Mouse (Mus musculus) spleen, postnatal 4 days (tissue): ENCODE data around the gene Thg1l.

ENCODE experiments used
- DNase-seq, 2 experiments: peaks; one replicate each; pipeline ENCODE4 v3.0.0; 2022; ENCODE audit warnings: low spot score in 2 of 2

Thg1l gene

DNA sequence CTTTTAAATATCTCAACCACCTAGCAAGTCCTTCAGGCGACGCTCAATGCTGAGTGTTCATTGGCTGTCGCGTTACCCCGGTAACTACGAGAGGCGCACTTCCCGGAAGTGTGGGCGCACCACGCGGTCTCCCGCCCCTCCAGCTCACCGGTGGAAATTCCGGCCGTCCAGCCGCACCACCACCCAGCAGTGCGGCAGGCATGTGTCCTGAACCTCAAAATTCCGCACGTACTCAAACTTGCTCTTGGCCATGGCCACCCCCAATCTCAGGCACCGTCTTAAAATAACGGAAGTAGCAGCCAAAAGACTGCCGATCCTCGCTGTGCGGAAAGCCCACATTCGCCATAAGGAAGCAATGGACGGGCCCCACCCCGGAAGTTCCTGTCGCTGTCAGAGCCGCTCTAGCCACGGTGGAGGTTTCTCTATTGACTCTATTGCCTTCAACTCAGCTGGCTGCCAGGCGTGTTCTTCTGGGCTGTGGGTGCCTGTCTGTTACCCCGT is at the start of gene Thg1l:
Gene Thg1l (minus strand): TSS at position 368 of the 501 bp plus-strand sequence.
- DNase-seq, result peak; percentile 87 to 92

DNA sequence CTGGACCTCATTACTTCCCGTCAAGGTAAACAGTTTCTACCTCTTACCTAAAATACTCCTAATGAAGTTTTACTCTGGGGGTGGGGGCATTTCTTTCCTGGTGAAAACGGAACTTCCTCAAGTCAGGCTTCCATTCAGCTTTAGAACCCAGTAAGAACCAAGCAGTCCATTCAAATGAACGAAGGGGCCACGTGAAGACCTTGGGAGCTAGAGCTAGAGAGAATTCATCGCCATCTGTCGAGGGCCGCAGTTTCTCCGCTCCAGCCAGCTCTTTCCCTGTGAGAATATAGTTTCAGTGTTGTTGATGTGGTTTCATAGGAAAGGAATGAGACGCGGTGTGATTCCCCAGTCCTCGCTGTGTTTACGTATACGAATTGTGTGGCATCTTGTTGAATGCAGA is 36.8 kb upstream of the Thg1l start:
- DNase-seq, result no peak

DNA sequence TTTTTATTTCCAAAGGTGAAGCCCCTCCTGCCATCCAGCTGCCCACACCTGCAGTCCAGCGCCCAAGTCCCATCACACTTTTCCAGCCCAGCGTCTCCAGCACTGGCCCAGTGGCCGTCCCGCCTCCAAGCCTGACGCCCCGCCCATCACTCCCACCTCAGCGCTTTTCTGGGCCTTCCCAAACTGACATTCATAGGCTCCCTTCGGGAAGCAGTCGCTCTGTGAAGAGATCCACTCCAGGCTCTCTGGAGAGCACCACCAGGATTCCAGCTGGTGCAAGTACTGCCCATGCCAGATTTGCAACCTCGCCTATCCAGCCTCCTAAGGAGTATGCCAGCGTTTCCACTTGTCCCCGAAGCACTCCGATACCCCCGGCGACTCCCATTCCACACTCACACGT is 36.3 kb upstream of the Thg1l start:
- no peak for DNase-seq

DNA sequence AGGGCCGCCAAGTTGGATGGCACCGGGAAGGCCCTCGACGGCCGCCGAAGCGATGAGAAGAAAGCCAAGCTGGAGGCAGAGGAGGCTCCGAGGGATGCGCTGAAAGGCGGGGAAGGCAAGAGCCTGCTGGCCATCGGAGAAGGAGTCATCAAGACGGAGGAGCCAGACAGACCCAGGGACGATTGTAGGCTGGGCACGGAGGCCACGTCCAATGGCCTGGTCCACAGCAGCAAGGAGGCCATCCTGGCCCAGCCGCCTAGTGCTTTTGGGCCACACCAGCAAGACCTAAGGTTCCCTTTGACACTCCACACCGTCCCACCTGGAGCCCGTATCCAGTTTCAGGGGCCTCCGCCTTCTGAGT is 25.6 kb upstream of the Thg1l start:
- DNase-seq, result no peak

DNA sequence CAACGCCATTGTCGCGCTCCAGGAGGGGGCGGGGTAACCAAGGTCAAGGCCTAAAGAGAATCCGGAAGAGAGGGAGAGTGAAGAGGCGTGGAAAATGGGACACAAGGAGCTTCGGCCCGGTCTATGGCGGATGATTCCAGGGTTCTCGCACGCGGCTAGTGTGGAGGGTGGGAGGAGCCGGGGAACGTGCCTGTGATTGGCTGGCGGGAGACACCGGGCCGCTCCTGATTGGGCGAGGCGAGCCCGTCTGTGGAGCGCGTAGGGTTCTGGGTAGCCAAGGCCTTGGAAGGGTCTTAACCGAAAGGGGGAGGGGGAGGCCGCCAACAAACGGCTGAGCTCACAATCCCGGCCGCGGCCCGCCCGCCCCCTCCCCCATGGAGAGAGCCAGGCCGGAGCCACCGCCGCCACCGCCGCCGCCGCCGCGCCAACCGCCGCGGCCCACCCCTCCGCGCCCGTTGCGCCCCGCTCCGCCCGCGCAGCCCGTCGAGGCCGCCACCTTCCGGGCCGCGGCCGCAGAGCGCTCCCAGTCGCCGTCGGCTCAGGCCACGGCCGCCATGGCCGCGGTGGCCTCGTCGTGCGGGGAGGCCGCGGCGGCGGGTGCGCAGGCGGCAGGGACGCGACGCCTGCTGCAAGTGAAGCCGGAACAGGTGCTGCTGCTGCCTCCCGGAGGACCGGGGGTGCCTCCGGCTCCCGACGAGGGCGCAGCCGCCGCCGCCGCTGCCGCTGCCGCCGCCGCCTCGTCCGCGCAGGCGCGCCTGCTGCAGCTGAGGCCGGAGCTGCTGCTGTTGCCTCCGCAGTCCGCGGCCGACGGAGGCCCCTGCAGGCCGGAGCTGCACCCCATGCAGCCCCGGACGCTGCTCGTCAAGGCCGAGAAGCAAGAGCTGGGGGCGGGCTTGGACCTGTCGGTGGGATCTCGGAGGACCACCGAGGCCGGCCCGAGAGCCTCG is 24.9 kb upstream of the Thg1l start, which contains the start of gene Sox30:
Gene Sox30 (plus strand): TSS at position 365 of the 947 bp plus-strand sequence.
- peak; percentile 34 to 73 for DNase-seq

DNA sequence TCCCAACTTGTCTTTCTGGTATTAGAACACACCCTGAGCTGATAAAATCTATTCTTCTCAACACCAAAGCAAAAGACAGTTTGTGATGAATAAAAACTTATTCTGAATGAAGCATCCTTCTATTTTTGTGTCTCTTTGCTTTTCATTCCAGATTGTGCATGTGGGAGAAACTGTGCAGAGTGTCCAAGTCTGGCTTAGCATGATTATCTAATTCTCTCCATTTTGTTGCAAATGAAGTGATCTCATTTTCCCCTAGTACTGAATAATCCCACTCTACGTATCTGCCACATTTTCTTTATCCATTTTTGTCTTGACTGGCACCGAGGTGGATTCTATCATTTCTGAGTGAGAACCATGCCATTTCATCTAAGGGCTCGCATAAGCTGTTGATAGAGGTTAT is 20.8 kb upstream of the Thg1l start:
- no peak for DNase-seq

DNA sequence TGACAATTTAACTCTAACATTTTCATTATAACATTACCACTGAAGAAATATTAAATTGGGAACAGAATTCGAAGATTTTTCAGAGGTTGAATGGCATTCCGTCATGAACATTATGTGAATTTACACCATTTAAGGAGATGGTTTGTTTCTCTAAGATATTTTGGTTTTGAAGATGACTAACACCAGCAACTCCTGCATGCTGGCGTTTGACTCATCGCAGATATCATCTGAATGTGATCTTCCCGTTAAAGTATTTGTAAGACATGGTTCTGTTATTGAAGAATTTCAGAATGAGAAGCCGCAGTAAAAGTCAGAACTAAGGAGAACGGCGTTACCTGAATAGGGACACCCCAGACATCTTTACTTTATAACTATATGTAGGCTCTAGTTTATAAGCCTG is 19.2 kb upstream of the Thg1l start:
- DNase-seq, result no peak

DNA sequence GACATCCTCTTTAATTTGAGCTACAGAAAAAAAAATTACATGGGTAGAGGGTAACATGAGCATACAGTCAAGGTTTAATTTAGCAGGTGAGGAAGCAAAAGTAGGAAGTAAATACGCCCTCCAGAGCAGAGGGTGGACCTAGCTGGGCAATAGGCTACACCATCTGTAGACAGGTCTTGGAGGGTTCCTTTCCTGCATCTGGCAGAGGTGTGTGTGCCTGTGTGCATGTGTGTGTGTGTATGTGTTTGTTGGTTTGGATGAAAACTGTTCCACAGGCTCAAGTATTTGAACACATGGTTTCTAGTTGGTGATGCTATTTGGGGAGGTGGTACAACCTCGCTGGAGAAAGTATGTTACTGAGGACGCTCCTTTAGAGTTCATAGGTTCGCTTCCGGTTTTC is 18.3 kb upstream of the Thg1l start:
- DNase-seq, result no peak

DNA sequence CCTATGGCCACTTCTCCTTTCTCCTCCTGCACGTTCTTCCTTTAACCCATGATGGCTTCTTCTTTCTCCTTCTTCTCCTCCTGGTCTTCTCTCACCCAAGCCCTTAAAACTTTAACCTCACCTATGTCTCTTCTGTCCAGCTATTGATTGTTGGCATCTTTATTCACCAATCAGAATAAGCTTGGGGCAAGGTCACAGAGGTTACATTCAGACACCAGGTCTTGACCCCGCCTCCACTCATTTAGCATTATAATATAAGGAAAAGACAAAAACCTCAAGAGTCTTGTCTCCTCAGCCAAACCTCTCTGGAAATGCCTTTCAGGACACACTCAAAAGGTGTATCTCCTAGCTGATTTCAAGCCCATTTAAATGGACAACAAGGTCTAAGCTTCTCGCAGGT is 13.2 kb upstream of the Thg1l start:
- DNase-seq, result no peak

DNA sequence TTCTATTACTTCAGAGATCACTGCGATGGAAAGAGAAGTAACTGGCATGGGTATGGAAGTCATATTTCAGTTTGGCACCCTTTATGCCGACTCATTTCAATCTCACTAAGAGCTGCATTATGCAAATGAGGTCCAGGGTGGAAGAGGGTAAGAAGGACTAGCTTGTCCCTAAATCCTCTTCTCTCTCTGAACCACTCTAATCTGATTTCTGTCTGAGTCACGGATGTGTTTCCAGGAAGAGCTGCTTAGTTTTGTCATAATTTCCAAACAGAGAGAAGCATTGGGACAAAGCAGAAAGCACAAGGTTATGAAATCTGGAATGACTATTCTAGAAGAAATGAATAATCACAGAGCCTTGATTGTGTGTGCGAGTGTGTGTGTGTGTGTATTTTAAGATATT is 11.6 kb upstream of the Thg1l start:
- no peak for DNase-seq

DNA sequence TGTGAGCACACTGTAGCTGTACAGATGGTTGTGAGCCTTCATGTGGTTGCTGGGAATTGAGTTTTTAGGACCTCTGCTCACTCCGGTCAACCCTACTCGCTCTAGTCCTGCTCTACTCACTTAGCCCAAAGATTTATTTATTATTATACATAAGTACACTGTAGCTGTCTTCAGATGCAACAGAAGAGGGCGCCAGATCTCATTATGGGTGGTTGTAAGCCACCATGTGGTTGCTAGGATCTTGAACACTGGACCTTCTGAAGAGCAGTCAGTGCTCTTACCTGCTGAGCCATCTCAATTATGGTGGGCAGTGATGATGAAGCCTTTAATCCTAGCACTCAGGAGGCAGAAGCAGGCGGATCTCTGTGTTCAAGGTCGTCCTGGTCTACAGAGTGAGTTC is 4.7 kb upstream of the Thg1l start:
- no peak for DNase-seq

DNA sequence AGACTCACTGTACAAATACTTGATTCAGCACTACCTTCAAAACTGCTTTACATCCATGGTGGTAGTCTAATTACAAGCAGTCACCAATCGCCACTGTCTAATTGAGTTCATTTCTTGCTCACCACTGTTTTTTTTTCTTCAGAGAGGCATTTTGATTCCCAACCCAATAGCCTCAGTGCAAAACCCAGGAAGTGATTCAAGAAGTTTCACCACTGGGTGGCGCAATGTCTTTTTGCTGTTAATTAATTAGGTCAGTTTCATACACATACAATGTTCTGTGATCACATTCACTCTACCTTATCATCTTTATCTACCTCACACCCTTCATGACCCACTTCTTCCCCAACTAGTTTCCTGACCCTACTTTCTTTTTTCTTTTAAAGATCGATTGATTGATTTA is 4.3 kb upstream of the Thg1l start:
- no peak for DNase-seq

DNA sequence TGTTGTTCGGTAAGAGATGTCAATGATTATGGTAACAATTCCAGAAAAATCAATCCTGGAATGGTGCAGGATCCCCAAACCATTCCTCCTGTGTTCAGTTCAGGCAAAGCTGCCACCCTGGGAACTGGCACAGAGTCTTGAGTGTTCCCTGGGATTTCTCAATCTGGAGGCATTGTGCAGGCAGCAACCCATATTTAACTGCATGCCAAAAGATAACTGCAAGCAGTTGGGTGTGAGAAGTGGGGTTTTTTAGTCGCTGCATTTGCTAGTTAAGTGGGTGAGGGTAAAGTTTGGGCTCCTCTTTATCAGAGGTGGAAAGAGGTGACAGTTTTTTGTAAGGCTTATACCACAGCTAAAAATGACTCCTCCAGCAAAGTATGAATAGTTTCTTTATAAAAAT is 7.8 kb downstream of the Thg1l start:
- DNase-seq, result no peak

DNA sequence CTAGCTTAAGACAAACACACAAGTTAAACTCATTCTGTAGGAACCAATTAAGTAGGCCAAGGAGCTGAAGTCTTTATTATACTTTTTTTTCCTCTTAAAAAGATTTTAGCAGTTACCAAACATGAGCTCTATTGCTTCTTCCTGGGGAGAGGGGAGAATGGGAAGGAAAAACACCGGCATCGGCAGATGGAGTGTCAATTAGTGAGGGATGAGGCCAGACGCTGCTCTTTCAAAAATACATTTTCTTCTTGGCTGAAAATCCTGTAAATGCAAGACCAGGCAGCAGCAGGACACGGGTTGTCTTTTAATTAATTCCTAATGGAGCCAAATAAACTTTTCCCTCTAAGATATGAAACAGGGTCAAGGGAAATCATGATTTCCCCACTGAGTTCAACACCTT is 8.5 kb downstream of the Thg1l start:
- no peak for DNase-seq

DNA sequence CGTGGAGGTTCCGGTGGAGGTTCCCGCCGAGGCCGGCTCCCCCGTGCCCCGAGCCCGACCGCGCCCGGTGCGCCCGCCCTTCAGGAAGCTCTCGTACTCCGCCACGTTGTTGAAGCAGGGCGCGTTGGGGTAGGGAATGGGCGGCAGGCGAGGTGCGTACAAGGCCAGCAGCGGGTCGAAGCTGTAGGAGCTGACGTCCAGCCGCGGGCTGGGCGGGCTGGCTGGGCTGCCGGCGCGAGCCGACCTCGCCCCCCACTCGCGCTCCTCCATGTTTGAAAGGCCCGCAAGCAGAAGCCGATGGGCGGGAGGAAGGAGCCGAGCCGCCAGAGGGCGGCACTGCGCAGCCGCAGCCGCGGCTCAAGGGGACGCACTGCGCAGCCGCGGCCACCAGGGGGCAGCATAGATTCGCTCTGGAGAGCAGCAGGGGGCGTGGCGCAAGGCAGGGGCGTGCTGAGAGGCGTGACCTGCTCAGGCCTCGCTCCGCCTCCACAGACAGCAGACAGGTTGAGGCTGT is 10.6 kb downstream of the Thg1l start, which contains the start of gene Lsm11:
Gene Lsm11 (minus strand): TSS at position 293 of the 514 bp plus-strand sequence.
- peak; percentile 98 to 100 for DNase-seq

DNA sequence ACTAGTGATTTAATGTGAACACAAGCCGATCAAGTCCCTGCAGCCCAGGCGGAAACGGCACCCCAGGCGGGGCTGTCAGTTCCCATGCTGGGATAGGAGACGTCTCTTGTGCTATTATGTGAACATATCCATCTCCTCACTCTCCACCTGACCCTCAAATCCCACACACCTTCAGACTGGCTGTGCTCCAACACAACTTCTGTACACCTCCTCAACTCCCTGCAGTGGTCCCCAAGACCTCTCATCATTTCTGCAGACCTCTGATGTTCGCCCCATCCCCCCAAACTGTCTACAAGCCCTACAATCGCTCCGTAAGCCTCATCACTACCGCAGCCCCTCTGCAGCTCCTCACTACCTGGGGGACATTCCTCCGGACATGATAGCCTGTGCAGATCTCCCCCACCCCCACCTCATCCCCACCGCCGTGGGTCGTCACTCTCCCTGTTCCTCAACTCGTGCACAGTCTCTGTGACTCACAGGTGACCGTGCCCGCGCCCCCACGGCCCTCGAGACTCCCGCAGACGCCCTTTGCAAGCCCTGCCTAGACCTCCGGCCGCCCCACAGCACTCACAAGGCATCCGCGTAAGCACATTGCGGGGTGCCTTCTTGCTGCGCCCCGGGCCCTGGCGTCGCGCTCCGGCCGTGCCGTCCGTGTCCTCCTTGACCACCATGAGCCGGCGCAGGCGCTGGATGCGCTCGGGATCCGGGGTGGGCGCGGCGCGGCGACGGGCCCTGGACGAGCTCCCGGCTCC is 11.2 kb downstream of the Thg1l start:
- peak in 1 of 2 experiments; percentile 87 for DNase-seq

DNA sequence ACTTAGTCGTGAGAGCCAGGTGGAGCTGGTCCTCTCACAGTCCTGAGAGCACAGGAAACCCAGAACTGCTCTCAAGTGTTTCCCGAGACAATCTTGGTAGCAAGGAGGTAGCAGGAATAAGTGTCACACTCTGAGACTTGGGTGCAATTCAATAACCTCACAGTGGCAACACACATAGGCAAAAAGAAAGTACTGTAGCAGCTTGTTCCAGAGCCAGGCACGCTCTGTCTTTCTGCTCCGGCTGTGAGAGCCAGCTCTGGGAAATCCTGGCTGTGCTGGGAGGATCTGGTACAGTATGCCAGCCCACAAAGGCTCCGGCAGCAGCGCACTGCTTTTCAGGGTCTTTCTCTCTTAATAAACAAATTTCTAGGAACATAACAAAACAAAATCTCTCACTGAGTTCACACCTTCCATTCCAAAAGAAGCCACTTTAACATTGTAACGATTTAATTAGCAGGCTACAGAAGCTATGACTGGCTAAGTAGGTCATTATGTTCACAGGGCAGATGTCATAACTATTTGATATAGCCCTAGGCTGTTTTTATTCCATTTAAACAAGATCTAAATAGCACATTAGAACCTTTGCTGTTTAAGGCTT is 12.1 kb downstream of the Thg1l start:
- no peak for DNase-seq

DNA sequence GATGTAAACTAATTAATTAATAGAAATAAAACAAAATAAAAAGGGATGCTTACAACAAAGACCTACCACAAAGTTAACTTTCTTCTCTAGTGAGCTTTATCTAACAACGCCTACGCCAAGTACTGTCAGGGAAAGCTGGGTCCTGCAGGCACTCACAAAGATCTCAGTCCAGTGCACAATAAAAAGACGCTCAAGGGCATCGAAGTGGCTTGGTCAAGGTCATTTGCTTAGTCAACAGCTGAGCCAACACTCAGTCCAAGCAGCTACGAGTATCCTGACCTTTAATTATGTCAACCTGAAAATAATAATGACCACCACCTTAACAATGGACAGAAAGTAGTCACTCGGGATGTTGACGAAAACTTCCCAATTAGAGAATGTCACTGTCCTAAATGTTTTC is 13.0 kb downstream of the Thg1l start:
- DNase-seq, result no peak

DNA sequence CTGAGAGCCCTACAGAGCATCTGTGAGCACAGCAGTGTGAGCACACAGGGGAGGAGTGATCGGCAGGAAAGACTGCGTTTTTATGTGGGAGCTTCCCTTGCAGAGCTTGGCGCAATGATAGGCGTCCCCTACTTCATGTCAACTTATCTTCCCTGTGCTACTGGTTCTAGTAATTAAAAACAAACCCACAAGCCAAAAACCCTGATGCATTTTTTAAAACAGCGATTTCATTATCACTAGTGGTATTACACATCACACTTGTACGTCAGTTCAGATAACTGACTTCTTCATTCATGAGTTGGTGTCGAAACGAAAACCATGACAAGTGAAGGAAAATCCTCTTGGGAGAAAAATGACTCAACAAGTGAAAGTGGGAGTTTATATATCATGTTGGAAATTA is 16.4 kb downstream of the Thg1l start:
- no peak for DNase-seq

DNA sequence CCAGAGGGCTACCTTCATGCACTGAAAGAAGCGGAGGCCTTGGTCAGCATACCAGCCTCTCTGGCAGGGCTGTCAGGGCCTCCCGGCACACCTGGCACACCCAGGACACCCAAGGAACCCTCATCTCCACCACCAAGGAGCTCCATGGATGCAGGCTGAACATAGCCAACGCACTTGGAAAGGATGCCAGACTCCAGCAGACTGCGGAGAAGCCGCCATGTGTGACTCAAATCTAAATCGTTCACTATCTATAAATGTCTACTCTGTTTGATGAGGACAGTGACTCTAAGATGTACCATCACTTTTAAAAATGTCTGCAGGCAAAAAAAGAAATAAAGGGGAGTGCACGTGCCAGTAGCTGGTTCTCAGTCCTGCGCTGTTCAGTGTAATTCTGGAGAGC is 17.8 kb downstream of the Thg1l start:
- DNase-seq, result no peak

DNA sequence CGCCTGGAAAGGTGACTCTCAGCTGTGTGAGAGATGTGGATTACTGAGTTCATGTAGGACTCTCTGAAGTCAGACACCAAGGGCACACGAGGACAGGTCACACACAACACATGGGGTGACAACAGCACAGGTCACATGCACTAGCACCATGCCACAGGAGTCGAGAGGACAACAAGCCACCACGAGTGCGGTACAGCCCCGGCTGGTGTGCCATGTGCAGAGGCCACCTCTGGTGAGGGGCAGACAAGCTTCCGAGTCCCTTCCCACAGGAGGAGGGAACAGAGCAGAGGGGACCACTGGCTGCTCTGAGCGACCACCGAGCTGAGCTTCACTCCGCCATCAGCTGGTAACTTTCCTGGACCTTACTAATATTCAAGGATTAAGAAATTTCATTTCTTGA is 22.5 kb downstream of the Thg1l start:
- no peak for DNase-seq

DNA sequence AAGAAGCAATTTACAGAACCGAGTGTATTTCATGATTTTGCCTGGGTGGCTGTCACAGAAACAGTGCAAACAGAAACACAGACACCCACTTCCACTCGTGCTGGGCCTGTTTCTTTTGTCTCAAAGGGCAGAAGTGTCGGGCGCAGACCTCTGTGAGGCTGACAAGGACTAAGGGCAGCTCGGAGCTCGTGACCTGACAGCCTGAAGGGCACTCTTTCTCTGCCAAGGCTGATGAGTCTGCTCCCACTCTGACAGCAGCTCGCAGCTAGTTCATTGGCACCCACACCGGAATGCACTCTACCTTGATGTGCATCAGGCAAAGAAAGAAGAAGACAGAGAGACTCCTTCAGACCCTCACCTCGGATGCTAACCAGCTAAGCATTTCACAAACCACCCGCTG is 25.8 kb downstream of the Thg1l start:
- DNase-seq, result no peak
